Mouse (Mus musculus) forebrain, embryonic 15.5 days (tissue): ENCODE results near the gene Ap1ar. TPM values are rescaled to one million over a fixed set of nuclear protein-coding genes. Genes with fewer than 3 reads are reported as not detected.
A peak's percentile ranks its signal among the peaks of the same experiment; 100 is the strongest.

Experiments
- ATAC-seq: fragments of 200-750 bp; cut with Nextera tagmentation; replicated peaks from 2 replicates; pipeline ENCODE4 v1.8.0; 2017; ENCODE audit warnings: mild to moderate bottlenecking, moderate TSS enrichment, moderate library complexity
- H3K27ac ChIP-seq: fragments of 300-500 bp; sonication (generic); replicated peaks from 2 replicates; pipeline ENCODE4 v1.5.1; 2015; ENCODE audit warnings: mild to moderate bottlenecking, inconsistent platforms
- H3K27me3 ChIP-seq: fragments of 300-500 bp; sonication (generic); 2 replicates; pipeline ENCODE4 v1.6.1; 2015; ENCODE audit warnings: inconsistent platforms
- H3K36me3 ChIP-seq: fragments of 300-500 bp; sonication (generic); 2 replicates; pipeline ENCODE4 v1.6.1; 2015; ENCODE audit warnings: mild to moderate bottlenecking, inconsistent platforms
- H3K4me1 ChIP-seq: fragments of 300-500 bp; sonication (generic); 2 replicates; pipeline ENCODE4 v1.6.1; 2015; ENCODE audit warnings: inconsistent platforms
- H3K4me2 ChIP-seq: fragments of 300-500 bp; sonication (generic); replicated peaks from 2 replicates; pipeline ENCODE4 v1.6.1; 2015; ENCODE audit warnings: mild to moderate bottlenecking, inconsistent platforms
- H3K4me3 ChIP-seq: fragments of 300-500 bp; sonication (generic); 2 replicates; pipeline ENCODE4 v1.5.1; 2015; ENCODE audit warnings: mild to moderate bottlenecking, inconsistent platforms
- H3K9ac ChIP-seq: fragments of 300-500 bp; sonication (generic); replicated peaks from 2 replicates; pipeline ENCODE4 v1.6.1; 2015; ENCODE audit warnings: mild to moderate bottlenecking, inconsistent platforms
- H3K9me3 ChIP-seq: fragments of 300-500 bp; sonication (generic); 2 replicates; pipeline ENCODE4 v1.6.1; 2016; ENCODE audit warnings: inconsistent platforms
- WGBS: fragments of 180-500 bp; shearing (Covaris S2); methylation state at CpG from one replicate; pipeline ENCODE4 v1.1.7; 2015; ENCODE audit warnings: mixed read lengths; 5-methylcytosine and 5-hydroxymethylcytosine counted together
- polyA plus RNA-seq: library from polyadenylated mRNA; unstranded; fragments of >200 nt; fragmentation: Nextera tagmentation; extraction: Ambion mirVana; gene quantifications from 2 replicates; pipeline ENCODE4 v1.2.1, GENCODE M21; 2015

The Ap1ar gene
- polyA plus RNA-seq, 1 experiment from 2014 or later, result 89.2 TPM

GRCm38 (mm10) chr3:127835594-127835993 is 1.7 kb downstream of the Ap1ar start:
- Histone ChIP-seq H3K4me1 (peaks cover 26% of the 10 kb centered on the region), H3K4me3 (peak overlapping the region; percentile 92), H3K27me3 (no peaks in the 10 kb centered on the region), H3K27ac (no peak overlapping the region), H3K4me2 (peak overlapping the region; percentile 54), H3K36me3 (0 out of 2 replicates have a peak, but pooled peaks cover 2% of the 10 kb centered on the region), H3K9ac (no peak overlapping the region), H3K9me3 (no peaks in the 10 kb centered on the region)
- WGBS, result 81% methylated on average over 6 of the region's 6 CpGs
- no peak for ATAC-seq

GRCm38 (mm10) chr3:127834040-127834439 is 3.3 kb downstream of the Ap1ar start:
- no peak overlapping the region for H3K4me3 ChIP-seq
- 83% methylated on average over 4 of the region's 4 CpGs for WGBS
- no peak overlapping the region for H3K27ac ChIP-seq
- H3K9ac ChIP-seq, result no peak overlapping the region
- no peak for ATAC-seq
- no peaks in the 10 kb centered on the region for H3K27me3 ChIP-seq
- H3K9me3 ChIP-seq, result no peaks in the 10 kb centered on the region
- H3K4me1 ChIP-seq, result peaks cover 26% of the 10 kb centered on the region
- no peak overlapping the region for H3K4me2 ChIP-seq
- H3K36me3 ChIP-seq, result 0 out of 2 replicates have a peak, but pooled peaks cover 2% of the 10 kb centered on the region

GRCm38 (mm10) chr3:127831079-127831478 is 6.2 kb downstream of the Ap1ar start:
- Histone ChIP-seq H3K36me3 (0 out of 2 replicates have a peak, but pooled peaks cover 2% of the 10 kb centered on the region), H3K4me2 (no peak overlapping the region), H3K9ac (no peak overlapping the region), H3K4me3 (no peak overlapping the region), H3K27ac (no peak overlapping the region), H3K4me1 (peaks cover 18% of the 10 kb centered on the region), H3K9me3 (no peaks in the 10 kb centered on the region), H3K27me3 (no peaks in the 10 kb centered on the region)
- 62% methylated on average over 6 of the region's 6 CpGs for WGBS
- ATAC-seq, result no peak

GRCm38 (mm10) chr3:127830183-127830582 is 7.1 kb downstream of the Ap1ar start:
- no peak overlapping the region for H3K4me3 ChIP-seq
- 91% methylated on average over 10 of the region's 10 CpGs for WGBS
- no peaks in the 10 kb centered on the region for H3K9me3 ChIP-seq
- H3K27ac ChIP-seq, result no peak overlapping the region
- H3K27me3 ChIP-seq, result no peaks in the 10 kb centered on the region
- 0 out of 2 replicates have a peak, but pooled peaks cover 2% of the 10 kb centered on the region for H3K36me3 ChIP-seq
- H3K4me2 ChIP-seq, result no peak overlapping the region
- no peak for ATAC-seq
- H3K9ac ChIP-seq, result no peak overlapping the region
- H3K4me1 ChIP-seq, result peaks cover 9% of the 10 kb centered on the region

GRCm38 (mm10) chr3:127827123-127827522 is 10.2 kb downstream of the Ap1ar start:
- no peak overlapping the region for H3K4me2 ChIP-seq
- no peaks in the 10 kb centered on the region for H3K9me3 ChIP-seq
- H3K27ac ChIP-seq, result no peak overlapping the region
- H3K27me3 ChIP-seq, result no peaks in the 10 kb centered on the region
- no peak overlapping the region for H3K4me3 ChIP-seq
- 39% methylated on average over 7 of the region's 7 CpGs for WGBS
- H3K36me3 ChIP-seq, result no peaks in the 10 kb centered on the region
- no peak for ATAC-seq
- 0 out of 2 replicates have a peak, but pooled peaks cover 2% of the 10 kb centered on the region for H3K4me1 ChIP-seq
- no peak overlapping the region for H3K9ac ChIP-seq

GRCm38 (mm10) chr3:127826503-127826902 is 10.8 kb downstream of the Ap1ar start:
- Histone ChIP-seq H3K9ac (no peak overlapping the region), H3K4me3 (no peak overlapping the region), H3K36me3 (peaks cover 2% of the 10 kb centered on the region; the same call in 1 of the 2 replicates), H3K27ac (no peak overlapping the region), H3K27me3 (no peaks in the 10 kb centered on the region), H3K4me1 (0 out of 2 replicates have a peak, but pooled peaks cover 2% of the 10 kb centered on the region), H3K9me3 (no peaks in the 10 kb centered on the region), H3K4me2 (no peak overlapping the region)
- WGBS, result 70% methylated on average over 7 of the region's 7 CpGs
- ATAC-seq, result no peak

- H3K4me1 ChIP-seq, result 0 out of 2 replicates have a peak, but pooled peaks cover 2% of the 10 kb centered on the region
- H3K27ac ChIP-seq, result no peak overlapping the region
- peaks cover 15% of the 10 kb centered on the region; the same call in 1 of the 2 replicates for H3K36me3 ChIP-seq
- H3K4me2 ChIP-seq, result no peak overlapping the region
- 0 out of 2 replicates have a peak, but pooled peaks have one; percentile 16 for ATAC-seq
- no peaks in the 10 kb centered on the region for H3K9me3 ChIP-seq
- H3K4me3 ChIP-seq, result no peak overlapping the region
- no peak overlapping the region for H3K9ac ChIP-seq
- 72% methylated on average over 17 of the region's 17 CpGs for WGBS
- H3K27me3 ChIP-seq, result no peaks in the 10 kb centered on the region
Measured at GRCm38 (mm10) chr3:127823886-127824863, 13.1 kb downstream of the Ap1ar start.

- H3K27ac ChIP-seq, result no peak overlapping the region
- no peaks in the 10 kb centered on the region for H3K4me1 ChIP-seq
- no peak overlapping the region for H3K4me3 ChIP-seq
- H3K9ac ChIP-seq, result no peak overlapping the region
- ATAC-seq, result no peak
- no peaks in the 10 kb centered on the region for H3K27me3 ChIP-seq
- H3K9me3 ChIP-seq, result no peaks in the 10 kb centered on the region
- no peak overlapping the region for H3K4me2 ChIP-seq
- 82% methylated on average over 5 of the region's 5 CpGs for WGBS
- H3K36me3 ChIP-seq, result peaks cover 22% of the 10 kb centered on the region
Measured at GRCm38 (mm10) chr3:127821209-127821608, 16.1 kb downstream of the Ap1ar start.

GRCm38 (mm10) chr3:127820400-127820799 is 16.9 kb downstream of the Ap1ar start:
- no peaks in the 10 kb centered on the region for H3K27me3 ChIP-seq
- H3K4me1 ChIP-seq, result no peaks in the 10 kb centered on the region
- no peak overlapping the region for H3K4me3 ChIP-seq
- ATAC-seq, result no peak
- WGBS, result 91% methylated on average over 1 of the region's 1 CpGs
- H3K36me3 ChIP-seq, result peaks cover 22% of the 10 kb centered on the region
- H3K4me2 ChIP-seq, result no peak overlapping the region
- H3K9ac ChIP-seq, result no peak overlapping the region
- H3K27ac ChIP-seq, result no peak overlapping the region
- no peaks in the 10 kb centered on the region for H3K9me3 ChIP-seq

GRCm38 (mm10) chr3:127818694-127819663 is 18.3 kb downstream of the Ap1ar start:
- Histone ChIP-seq H3K27me3 (no peaks in the 10 kb centered on the region), H3K4me1 (no peaks in the 10 kb centered on the region), H3K27ac (no peak overlapping the region), H3K9ac (no peak overlapping the region), H3K9me3 (no peaks in the 10 kb centered on the region), H3K4me2 (no peak overlapping the region), H3K36me3 (peaks cover 22% of the 10 kb centered on the region), H3K4me3 (no peak overlapping the region)
- no peak for ATAC-seq
- WGBS, result 90% methylated on average over 11 of the region's 11 CpGs

GRCm38 (mm10) chr3:127817120-127817683 is 20.1 kb downstream of the Ap1ar start:
- Histone ChIP-seq H3K36me3 (peaks cover 36% of the 10 kb centered on the region), H3K4me2 (no peak overlapping the region), H3K27me3 (no peaks in the 10 kb centered on the region), H3K9me3 (no peaks in the 10 kb centered on the region), H3K9ac (no peak overlapping the region), H3K27ac (no peak overlapping the region), H3K4me3 (no peak overlapping the region), H3K4me1 (no peaks in the 10 kb centered on the region)
- no peak for ATAC-seq
- 85% methylated on average over 7 of the region's 7 CpGs for WGBS
